Mouse (Mus musculus) left cerebral cortex, postnatal 36 days (tissue): ENCODE measurements around the gene 1700012P22Rik. TPM values are rescaled to one million over a fixed set of nuclear protein-coding genes. Genes with fewer than 3 reads are reported as not detected.

Source experiments
- DNase-seq, 2 experiments: peaks; one replicate each; pipeline ENCODE4 v3.0.0; 2021 to 2022; ENCODE audit warnings: low spot score in 2 of 2, mixed read lengths in 1 of 2
- intact Hi-C: fragments of 180-260 bp; cut with DNase I; formaldehyde crosslinking; loops from one replicate; pipeline ENCODE4 v1.15.1; 2025
- total RNA-seq, 2 experiments: library from RNA; stranded (reverse); gene quantifications; 2 replicates each; pipeline ENCODE4 v1.2.3; 2021

Gene 1700012P22Rik
- total RNA-seq, result not detected

- no peak for DNase-seq
- intact Hi-C loops, result no loop called here
These were observed at the start of gene 1700012P22Rik for GRCm38 (mm10) chr4:144438672-144439071. Gene 1700012P22Rik, minus strand, starts transcription at chr4:144438772.

GRCm38 (mm10) chr4:144468091-144468490 lies 29.5 kb upstream of the 1700012P22Rik start:
- DNase-seq, result no peak
- intact Hi-C loops, result no loop called here

GRCm38 (mm10) chr4:144465206-144465605 lies 26.6 kb upstream of the 1700012P22Rik start:
- DNase-seq, result no peak
- intact Hi-C loops, result no loop called here

GRCm38 (mm10) chr4:144463656-144464055 lies 25.1 kb upstream of the 1700012P22Rik start, which contains the start of gene Aadacl3:
Gene Aadacl3, minus strand, starts transcription at chr4:144463756.
- intact Hi-C loops, result no loop called here

GRCm38 (mm10) chr4:144453217-144453616 lies 14.6 kb upstream of the 1700012P22Rik start, which contains the start of gene Gm9944:
Gene Gm9944, minus strand, starts transcription at chr4:144453317.
- intact Hi-C loops, result no loop called here
- DNase-seq, result no peak

More at GRCm38 (mm10) chr4:144463656-144464055, 25.1 kb upstream of the 1700012P22Rik start, which contains the start of gene Aadacl3:
- DNase-seq, result no peak

GRCm38 (mm10) chr4:144448546-144448945 lies 10.0 kb upstream of the 1700012P22Rik start:
- intact Hi-C loops, result no loop called here
- no peak for DNase-seq

GRCm38 (mm10) chr4:144441582-144441981 lies 3.0 kb upstream of the 1700012P22Rik start:
- no peak for DNase-seq
- intact Hi-C loops, result no loop called here

- DNase-seq, result no peak
- intact Hi-C loops, result no loop called here
These were observed 2.5 kb upstream of the 1700012P22Rik start for GRCm38 (mm10) chr4:144441095-144441494.

GRCm38 (mm10) chr4:144433216-144433615 lies 5.4 kb downstream of the 1700012P22Rik start:
- intact Hi-C loops, result no loop called here
- no peak for DNase-seq

GRCm38 (mm10) chr4:144430723-144431122 lies 7.8 kb downstream of the 1700012P22Rik start:
- intact Hi-C loops, result no loop called here
- DNase-seq, result no peak

- no peak for DNase-seq
- intact Hi-C loops, result no loop called here
These were observed 9.7 kb downstream of the 1700012P22Rik start for GRCm38 (mm10) chr4:144428868-144429267.

GRCm38 (mm10) chr4:144424590-144424989 lies 14.0 kb downstream of the 1700012P22Rik start:
- intact Hi-C loops, result no loop called here
- DNase-seq, result no peak

GRCm38 (mm10) chr4:144420644-144421043 lies 17.9 kb downstream of the 1700012P22Rik start:
- intact Hi-C loops, result no loop called here

GRCm38 (mm10) chr4:144408290-144408689 lies 30.3 kb downstream of the 1700012P22Rik start, which contains the start of gene Pramef12:
Gene Pramef12, minus strand, starts transcription at chr4:144408464.
- DNase-seq, result no peak
- intact Hi-C loops, result no loop called here

More at GRCm38 (mm10) chr4:144420644-144421043, 17.9 kb downstream of the 1700012P22Rik start:
- no peak for DNase-seq

- DNase-seq, result no peak
- intact Hi-C loops, result no loop called here
These were observed 32.3 kb downstream of the 1700012P22Rik start for GRCm38 (mm10) chr4:144406261-144406660.

- no peak for DNase-seq
- intact Hi-C loops, result no loop called here
These were observed 34.0 kb downstream of the 1700012P22Rik start for GRCm38 (mm10) chr4:144404456-144405086.

- DNase-seq, result no peak
- intact Hi-C loops, result no loop called here
These were observed 35.9 kb downstream of the 1700012P22Rik start for GRCm38 (mm10) chr4:144402712-144403111.

- DNase-seq, result no peak
- intact Hi-C loops, result no loop called here
These were observed 42.3 kb downstream of the 1700012P22Rik start for GRCm38 (mm10) chr4:144396316-144396715.

GRCm38 (mm10) chr4:144377911-144378310 lies 60.7 kb downstream of the 1700012P22Rik start, which contains the start of gene Pramef20:
Gene Pramef20, minus strand, starts transcription at chr4:144377933.
- no peak for DNase-seq
- intact Hi-C loops, result no loop called here
